Mouse (Mus musculus): ENCODE results near the gene Ripor3.

Ripor3 gene

DNA sequence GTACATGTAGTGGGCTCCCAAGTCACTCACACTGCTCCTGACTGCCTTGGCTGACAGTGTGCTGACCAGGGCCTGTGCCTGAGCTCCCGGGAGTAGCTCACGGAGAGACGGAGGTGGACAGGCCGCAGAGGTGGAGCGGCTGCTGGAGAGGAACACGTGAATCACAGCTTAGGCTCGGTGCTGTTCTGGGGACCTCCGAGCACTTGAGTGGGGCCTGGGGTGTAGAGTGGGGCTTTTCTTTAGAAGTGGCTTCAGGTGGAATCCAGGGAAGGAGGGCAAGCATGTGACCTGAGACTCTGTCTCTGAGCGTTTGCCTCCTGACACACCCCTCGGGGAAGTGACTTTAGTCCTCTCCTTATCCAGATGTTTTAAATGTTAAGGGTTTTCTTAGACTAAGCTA, 56.6 kb downstream of the Ripor3 start:
- no peak for DNase-seq (ENCODE audit: low spot score)

DNA sequence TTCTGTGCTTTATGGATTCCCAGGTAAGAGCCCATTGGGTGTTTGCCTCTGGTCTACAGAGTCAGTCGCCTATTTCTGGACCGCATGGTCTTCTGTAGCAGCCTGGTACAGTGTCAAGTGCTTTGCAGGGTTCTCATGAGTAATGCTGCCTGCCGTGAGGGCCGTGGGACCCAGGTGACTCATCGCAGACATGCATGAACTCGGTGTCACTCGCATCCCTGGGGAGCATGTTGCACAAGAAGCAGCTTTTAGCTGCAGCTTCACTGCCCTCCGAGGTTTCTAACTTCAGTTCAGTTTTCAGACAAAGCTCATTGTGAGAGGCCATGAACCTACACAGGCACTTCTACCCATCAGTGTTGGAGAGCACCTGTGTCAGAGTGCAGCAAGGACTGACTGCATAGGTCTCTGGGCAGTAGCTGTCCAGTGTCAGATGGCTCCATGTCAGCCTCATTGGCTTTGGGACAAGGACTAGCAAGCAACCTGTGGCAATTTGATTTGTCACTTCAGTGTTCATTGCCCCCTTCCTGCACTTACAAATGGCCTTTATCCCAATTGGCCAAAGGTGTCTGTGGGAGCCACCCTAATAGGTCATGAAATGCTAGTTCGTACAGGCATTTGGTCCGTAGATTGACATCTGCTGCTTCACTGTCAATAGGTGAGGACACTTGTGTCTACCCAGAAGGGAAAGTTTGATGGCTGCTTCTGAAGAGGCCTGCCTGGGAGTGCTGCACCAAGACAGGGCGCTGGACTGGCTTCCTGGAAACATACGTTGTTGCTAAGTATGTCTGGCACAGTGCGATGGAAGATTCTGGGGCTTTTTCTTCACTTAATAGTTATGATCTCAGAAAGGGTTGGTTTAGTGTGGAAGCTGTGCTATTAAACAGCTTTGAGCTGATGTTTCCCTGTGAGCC, 58.9 kb downstream of the Ripor3 start:
- no peak for DNase-seq (ENCODE audit: low spot score)

DNA sequence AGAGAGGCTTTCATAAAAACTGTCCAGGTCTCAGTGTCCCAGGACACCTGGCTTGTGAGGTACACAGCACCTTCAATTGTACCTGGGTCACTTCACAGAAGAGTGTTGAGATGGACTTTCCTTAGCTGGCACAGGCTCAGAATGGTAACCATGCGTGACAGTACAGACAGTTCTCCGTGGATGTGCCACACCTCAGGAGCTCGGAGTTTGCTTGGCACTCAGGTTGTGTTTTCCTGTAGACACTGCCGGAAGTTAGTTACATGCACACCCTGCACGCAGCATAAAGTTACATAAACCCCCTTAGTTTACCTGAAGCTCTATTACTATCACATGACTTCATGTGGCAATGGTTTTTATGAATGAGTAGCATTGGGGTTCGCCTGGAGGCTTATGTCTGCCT, 59.7 kb downstream of the Ripor3 start:
- no peak for DNase-seq (ENCODE audit: low spot score)

DNA sequence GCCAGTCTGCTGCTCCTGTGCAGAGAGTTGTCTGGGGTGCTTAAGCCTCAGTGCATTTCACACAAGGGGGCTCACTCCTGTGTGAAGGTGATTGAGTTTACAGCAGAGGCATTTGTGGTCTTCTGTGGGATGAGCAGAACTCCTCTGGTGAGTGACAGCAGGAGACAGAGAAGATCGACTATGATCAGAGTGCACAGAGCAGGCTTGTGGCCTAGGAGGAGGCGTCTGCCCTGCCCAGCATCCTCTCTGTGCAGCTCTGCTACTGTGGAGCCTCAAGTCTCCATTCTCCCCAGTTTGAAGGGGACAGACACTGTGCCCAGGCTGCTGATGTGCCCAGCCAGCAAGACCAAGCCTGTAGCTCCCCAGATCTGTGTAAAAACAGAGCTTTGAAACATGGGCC, 60.6 kb downstream of the Ripor3 start:
- DNase-seq (ENCODE audit: low spot score), result no peak

DNA sequence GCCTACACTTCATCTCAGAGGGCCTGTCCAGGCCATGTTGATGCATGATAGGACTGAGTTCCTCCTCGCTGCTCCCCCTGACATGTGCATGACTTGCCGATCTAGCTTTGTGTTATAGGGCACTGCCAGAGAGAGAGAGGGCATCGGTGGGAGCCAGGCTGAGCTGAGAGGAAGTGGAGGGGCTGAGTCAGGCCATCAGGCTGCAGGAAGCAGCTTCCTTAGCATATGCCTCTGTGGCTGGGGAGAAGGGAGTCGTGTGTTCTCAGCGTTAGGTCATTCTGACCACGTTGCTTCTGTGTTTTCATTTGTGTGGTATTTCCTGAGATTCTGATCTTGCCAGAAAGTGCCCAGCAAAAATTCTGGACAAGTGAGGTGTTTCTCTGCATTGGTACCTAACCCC, 61.2 kb downstream of the Ripor3 start:
- peak; percentile 52 for DNase-seq (ENCODE audit: low spot score)

DNA sequence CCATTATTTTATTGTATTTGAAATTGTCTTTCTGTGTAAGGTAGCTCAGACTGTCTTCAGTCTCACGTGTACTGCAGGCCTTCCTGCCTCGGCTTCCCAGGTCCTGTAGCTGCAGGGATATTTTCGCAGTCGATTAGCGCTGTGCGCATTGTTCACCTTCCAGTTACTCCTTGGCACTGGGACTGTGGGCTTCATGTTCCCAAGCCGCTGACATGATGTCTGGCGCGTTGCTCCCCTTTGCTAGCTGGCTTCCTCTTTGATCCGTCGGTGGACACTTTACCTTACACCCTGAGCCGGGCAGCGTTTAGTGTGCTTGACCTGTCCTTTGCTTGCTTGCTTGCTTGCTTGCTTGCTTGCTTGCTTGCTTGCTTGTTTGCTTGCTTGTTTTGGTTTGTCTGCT, 61.9 kb downstream of the Ripor3 start:
- no peak for DNase-seq (ENCODE audit: low spot score)

DNA sequence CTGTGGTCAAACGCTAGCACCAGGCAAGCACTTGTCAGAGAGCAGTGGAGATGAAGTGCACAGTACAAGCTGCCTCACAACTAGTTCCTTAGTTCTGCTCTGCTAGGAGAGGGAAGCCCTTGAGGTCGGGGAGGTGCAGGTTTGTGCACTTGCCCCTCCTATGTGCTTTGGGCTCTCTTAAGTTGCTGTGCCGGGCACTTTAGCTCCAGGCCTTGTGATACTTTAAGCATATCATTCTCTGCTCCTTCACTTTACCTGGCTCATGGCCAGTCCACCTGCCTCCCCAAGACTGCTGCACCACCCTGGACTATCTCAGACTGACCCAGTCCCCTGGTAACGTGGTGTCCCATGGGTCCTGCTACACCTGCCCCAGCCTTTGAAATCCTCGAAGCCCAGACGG, 62.4 kb downstream of the Ripor3 start:
- no peak for DNase-seq (ENCODE audit: low spot score)

DNA sequence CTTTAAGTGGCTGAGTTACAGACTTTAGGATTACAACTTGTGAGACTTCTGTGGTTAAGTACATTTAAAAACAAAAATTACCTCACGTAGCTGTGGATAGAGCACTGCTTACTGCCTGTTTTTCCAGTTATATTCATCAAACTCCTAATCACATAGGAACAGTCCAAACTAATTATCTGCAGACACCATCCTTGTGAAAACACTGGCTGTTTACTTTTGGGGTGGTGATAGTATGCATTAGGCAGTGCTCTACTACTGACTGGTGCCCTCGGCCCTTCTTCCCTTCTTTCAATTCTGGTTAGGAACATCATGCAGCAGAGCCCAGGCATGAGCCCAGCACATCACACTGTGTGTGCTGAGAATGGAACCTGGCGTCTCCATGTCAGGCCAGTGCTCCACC, 63.2 kb downstream of the Ripor3 start:
- no peak for DNase-seq (ENCODE audit: low spot score)

DNA sequence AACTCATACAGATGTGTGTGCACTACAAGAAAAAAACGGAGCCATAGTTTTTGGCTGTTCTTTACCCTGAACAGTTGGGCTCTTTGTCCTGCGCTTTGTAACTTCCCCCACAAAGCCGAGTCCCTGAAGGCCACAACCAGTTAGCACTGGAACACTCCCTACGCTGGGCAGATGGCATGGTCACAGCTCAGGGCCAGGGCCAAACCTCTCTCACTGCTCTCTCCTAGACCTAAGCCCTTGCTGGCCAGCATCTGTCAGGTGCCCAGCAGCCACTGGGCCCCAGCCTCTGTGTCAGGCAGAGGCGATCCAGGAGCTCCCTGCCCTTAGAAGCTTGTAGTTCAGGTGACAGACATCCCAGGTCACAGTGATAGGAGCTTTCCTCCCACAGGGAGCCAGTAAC, 65.0 kb downstream of the Ripor3 start:
- DNase-seq (ENCODE audit: low spot score), result no peak

DNA sequence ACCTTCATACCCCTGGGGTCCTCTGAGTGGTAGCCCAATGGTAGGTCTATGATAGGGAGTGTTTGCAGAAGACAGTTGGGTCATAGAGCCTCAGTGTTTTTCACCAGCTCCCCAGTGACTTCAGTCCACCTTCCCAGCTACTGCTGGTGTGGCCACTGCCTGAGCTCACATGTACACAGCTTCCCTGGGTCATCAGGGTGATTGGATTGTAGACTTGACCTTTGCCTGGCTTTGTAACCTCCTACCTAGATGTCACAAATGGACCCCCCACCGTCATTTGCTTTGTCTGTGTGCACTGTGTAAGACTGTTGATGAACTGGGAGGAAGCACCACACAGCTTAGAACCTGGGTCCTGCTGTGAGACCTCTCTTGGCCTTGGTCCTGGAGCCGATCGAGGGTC, 66.2 kb downstream of the Ripor3 start:
- no peak for DNase-seq (ENCODE audit: low spot score)

DNA sequence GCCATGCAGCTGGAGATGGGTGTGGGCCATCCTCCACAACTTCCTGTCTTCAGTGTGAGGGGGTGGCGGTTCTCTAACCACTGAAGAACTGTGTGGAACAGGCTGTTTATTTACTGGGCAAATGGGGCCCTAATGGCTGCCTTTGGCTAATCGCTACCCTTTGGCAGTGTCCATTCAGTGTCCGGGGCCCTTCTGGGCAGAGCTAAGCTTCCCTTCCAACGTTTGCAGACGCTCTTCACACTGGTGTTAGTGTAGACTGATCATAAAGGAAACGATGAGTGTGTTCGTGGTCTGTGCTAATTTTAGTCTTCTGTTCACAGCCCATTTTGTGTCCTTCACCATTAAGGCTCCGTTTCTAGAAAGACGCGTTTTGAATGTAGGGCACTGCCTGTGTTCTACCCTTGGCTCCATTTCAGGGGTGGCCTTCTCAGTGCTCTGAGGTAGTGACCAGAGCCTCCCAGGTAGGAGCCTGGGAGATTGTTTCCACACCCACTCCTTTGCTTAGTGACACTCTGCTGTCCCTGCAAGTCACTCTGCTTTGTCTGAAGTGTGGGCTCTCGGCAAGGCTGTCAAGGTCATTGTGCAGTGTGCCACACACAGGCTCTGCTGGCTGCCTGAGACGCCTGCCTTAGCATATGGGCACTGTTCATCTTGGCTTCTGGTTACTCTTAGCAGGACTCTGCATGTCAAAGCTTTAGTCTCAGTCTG, 67.3 kb downstream of the Ripor3 start:
- no peak for DNase-seq (ENCODE audit: low spot score)

DNA sequence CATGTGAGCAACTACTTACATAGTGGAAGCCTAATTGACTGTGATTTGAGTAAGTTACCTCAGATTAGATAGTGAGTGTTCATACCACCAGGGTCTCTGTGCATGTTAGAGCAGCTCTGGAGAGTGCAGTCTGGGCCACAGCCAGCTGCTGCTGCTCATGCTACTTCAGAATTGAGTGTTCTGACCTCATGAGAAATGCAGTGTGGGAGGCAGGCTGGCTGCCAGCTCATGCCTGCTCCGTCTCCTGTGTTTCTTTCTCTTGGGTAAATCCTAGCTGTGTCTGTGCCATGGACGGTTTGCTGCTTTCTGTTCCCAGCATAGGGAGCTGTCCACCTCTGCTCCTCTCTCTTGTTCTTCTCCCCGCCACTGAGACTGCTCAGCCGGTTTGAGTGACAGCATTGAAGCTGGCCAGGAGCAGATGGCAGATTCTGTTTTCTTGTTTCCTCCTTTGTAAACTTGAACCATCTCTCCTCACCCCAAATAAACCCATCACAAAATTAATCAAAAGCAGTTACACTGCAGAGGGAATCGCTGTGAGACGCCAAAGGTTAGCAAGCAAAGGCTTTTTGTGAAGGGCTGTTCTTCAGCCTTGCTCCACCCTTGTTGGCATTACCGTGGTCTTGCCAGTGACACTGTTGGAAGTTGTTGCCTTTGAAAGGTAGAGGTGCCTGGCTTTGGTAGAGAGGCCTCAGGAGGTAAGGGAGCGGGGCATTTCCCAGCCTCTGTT, 68.1 kb downstream of the Ripor3 start:
- DNase-seq (ENCODE audit: low spot score), result peak; percentile 70

DNA sequence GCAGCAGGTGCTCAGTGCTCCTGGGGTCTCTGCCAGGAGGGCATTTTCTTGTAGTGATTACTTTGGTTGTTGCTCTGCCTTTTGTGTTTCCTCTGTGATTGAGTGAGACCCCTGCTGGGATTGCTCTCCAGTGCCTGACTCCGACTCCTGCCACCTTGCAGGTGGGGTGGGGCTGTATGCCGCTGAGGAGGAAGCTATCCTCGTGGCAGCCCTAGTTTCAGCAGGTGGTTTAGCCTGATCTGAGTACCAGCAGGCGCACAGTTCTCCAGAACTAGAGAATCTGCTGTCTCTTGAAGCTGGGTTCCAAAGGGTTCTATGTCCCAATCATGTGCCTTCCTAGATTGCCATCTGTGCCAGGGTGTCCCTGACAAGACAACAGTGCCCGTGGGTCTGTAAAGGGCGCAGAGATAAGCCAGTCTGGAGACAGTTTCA, 68.7 kb downstream of the Ripor3 start:
- no peak for DNase-seq (ENCODE audit: low spot score)

DNA sequence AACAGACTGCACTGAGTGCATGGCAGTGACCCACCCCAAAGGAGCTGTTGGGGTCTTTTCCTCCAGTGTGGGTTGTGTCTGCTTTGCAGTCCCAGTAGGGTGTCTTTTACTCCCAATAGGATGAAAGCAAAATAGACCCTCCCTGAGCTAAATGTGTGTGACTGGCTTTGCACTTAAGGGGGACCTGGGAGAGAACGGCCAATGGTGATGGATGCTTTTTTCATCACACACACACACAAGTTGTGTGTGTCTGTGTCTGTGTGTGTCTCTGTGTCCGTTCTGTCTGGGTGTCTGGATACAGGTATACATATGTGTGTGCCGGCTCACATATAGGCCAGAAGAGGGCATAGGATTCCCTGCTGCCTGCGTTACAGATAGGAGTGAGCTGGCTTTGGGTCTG, 69.1 kb downstream of the Ripor3 start:
- DNase-seq (ENCODE audit: low spot score), result no peak

DNA sequence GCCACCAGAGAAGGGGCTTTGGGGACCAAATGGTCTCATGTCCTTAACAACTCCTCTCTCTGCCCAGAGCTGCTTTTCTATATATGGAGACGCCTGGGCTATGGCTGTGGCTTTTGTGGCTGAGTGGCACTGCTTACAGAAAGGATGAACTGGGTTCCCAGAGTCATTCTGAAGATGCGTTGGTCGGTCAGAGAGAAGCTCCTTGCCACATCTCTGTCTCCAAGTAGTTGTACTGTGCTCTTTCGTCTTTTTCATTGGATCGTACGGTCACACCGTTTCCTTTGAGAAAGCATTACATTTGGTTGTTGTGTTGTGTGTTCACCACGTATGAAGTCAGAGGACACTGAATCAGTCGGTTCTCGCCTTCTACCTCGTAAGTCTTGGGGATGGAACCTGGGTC, 69.8 kb downstream of the Ripor3 start:
- DNase-seq (ENCODE audit: low spot score), result no peak

DNA sequence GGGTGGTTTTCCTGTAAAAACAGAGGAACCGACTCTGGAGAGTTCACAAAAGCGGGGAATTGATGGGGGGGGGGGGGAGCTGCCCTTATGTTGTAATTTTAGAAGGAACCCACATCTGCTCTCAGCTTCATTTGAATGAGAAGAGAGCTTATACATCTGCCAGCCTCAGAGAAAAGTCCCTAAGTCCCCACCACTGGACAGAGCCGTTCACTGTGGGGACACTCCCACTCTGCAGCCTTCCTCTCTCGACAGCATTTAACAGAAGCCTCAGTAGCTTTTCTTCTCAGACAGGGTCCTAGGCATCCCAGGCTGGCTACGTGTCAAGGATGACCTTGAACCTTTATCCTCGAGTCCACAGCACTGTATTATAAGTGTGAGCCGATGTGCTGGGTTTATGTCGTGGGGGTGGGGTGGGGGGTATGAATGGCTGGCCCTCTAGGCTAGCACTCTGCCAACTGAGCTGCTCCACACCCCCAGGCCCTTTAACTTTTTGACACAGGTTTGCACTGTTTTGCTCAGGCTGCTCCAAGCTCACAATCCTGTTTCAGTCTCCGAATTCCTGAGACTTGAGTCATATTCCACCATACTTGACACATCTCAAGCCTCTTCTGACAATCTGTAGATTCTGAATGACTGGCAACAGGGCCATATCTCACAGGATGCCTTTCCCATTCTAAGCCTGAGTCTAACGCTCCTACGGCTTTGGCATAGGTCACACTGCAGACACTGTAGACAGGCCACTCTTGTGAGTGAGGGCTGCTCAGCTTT, 70.6 kb downstream of the Ripor3 start:
- DNase-seq (ENCODE audit: low spot score), result no peak

DNA sequence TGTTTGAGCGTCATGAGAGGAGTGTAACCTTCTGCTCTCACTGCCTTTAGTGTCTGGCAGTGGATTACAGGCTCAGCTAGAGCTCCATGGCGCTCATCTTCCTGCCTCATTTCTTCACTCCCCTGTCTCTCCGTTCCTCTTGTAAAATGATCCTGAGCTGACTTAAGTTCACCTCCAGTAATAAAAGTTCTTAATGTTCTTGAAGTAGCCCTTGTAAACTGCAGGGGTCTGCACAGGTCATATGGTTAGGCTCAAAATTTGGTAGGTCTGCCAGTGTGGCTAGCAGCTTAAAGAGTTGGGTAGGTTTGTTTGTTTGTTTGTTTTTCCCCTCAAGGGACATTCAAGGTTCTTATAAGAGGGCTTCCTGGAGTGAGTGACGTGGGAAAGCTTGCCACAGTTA, 71.2 kb downstream of the Ripor3 start:
- no peak for DNase-seq (ENCODE audit: low spot score)

DNA sequence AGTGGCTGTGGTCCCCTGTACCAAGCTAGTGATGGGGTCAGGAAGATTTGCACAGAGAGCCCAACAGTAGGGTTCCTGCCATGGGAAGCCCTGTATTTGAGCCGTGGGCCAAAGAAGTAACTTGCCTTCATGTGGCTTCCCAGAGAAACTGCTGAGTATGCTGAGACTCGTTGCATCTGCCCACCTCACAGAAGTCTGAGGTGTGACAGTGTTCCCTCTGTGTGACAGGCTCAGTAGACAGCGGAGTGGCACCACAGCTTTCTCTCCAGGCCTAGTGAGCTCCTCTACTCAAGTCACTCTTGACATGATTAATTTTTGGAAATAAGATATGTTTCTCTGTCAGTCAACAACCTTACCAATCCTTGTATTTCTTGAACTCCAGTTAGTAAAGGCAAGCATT, 71.6 kb downstream of the Ripor3 start:
- DNase-seq (ENCODE audit: low spot score), result no peak

DNA sequence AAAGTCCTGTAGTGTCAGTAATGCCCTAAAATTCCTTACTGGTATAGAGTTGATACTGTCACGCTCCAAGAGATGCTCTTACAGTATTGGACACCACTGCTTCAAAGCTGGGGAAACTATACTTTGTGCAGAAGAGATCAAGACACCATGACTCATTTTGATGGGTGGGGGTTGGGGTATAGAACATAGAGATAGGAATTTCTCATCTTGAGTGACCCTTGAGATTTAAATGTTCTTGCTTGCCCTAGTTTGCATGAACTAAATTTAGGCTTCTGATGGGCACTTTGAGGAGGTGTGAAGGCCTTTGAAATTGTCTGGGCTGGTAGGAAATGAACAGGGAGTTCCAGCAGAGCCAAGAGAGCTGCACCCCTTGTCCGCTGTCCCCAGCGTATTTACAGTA, 74.5 kb downstream of the Ripor3 start:
- no peak for DNase-seq (ENCODE audit: low spot score)

DNA sequence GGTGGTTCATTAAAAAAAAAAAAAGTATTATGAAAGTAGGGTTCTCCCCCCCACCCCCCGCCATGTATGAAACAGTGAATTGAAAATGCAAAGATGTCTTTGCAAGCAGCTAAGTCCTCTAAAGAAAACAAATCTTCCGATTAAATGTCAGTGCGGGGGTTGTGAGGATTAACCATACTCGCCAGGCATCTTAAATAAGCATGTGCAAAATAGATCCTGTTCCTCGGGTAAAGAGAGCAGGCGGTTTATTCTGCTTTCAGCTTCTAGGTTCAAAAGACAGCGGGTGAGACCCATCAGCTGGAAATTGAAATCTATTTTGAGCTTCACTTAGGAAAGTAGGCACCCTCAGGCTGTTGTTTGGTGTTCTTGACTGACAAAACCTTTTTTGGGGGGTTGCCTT, 77.0 kb downstream of the Ripor3 start:
- no peak for DNase-seq (ENCODE audit: low spot score)

DNA sequence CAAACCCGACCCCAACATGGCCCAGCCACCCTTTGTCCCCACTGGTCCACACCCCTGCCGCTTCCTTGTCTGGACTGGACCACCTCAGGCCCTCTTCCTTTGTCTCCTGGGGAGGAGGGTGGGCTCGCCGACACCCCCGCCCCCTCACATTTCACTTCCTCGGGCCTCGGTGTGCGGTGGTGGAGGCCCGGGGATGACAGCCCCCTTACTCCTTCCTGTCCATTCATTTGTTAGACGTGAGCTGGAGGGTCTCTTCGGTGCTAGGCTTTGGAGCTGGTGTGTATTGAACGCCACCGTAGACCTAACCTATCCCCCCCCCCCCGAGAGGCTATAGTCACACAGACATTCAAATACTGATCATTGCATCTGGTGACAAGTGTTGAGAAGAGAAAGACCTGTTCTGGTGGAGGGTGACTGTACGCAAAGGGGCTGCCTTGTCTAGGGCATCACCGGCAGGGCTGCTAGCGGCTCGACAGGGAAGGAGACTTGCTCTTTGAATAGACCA, 77.6 kb downstream of the Ripor3 start:
- no peak for DNase-seq (ENCODE audit: low spot score)
